Mouse (Mus musculus) spleen, postnatal 4 days (tissue): ENCODE results near the gene Fgfr2.
"Not testable (repeated sequence)": the region's sequence is repeated elsewhere in the genome, so short reads cannot be mapped to it uniquely, and the experiment has no call there.

ENCODE experiments used
- DNase-seq, 2 experiments: peaks; one replicate each; pipeline ENCODE4 v3.0.0; 2022; ENCODE audit warnings: low spot score in 2 of 2

Gene Fgfr2

DNA sequence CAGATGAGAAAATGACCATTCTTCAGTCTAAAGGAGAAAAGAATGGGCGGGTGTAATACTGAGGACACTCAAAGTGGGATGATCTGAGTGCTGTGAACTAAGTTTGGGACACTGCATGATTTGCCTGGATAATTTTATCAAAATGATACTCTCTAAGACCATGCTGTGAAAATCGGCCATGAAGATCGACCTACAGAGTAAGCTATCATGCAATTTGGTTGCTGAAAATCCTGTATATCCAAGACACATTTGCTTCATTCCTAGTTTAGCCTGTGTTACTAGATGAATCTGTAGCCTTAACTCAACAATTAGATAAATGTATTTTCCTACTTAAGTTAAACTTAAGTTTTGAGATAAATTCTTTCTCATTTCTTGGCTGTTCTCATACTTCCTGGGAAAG, 1655.8 kb downstream of the Fgfr2 start:
- DNase-seq: no peak

GRCm38 (mm10) chr7:131465735-131466134, 1657.4 kb downstream of the Fgfr2 start:
- no peak for DNase-seq

DNA sequence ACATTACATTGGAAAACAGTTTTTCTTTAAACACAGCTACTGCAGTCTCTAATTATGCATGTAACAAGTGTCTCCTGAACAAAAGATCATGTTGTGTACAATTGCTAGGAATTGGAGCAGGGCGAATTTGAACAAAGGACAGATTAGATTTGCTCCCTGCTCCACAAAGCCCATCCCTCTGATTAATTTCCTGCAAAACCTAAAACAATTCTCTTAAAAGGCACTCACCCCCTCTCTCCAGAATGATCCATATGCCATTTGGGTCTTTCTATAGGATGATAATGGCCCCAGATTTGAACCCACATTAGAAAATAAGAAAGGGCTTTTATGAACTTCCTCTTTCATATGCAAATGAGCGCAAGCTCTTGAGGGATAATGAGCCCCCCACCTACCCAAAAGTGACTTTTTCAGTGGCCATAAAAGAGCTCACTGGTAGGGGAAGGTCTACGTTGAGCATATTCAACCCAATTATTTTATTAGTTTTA, 1658.0 kb downstream of the Fgfr2 start:
- no peak for DNase-seq

- DNase-seq: no peak
Measured at GRCm38 (mm10) chr7:131456714-131457113, 1666.4 kb downstream of the Fgfr2 start.

- DNase-seq: peak in 1 of 2 experiments; percentile 18
Measured at GRCm38 (mm10) chr7:131437051-131437450, 1686.1 kb downstream of the Fgfr2 start.

DNA sequence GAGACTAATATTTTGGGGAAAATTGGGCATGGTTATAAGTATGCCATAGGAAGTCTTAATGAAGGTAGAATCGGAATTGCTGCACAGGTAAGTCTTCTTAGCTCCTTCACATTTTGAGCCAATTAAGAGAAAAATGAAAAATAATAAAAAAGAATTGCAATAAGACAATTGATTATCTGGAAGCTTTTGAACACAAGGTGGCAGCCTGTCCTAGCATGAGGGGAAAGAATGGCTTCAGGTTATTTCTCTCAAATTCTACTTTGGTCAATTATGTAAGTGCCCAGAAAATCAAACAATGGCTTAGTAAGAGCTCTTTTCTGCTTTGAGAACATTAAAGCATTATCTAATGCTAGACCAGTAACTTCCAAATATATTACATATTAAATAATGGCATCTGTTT, 1688.9 kb downstream of the Fgfr2 start:
- no peak for DNase-seq

GRCm38 (mm10) chr7:131432244-131432643, 1690.9 kb downstream of the Fgfr2 start:
- DNase-seq: no peak

- DNase-seq: no peak
Measured at GRCm38 (mm10) chr7:131427331-131427730, 1695.8 kb downstream of the Fgfr2 start.

- DNase-seq: peak in 1 of 2 experiments; percentile 27
Measured at GRCm38 (mm10) chr7:131424912-131425311, 1698.2 kb downstream of the Fgfr2 start.

- DNase-seq: no peak
Measured at GRCm38 (mm10) chr7:131417605-131418004, 1705.5 kb downstream of the Fgfr2 start.

DNA sequence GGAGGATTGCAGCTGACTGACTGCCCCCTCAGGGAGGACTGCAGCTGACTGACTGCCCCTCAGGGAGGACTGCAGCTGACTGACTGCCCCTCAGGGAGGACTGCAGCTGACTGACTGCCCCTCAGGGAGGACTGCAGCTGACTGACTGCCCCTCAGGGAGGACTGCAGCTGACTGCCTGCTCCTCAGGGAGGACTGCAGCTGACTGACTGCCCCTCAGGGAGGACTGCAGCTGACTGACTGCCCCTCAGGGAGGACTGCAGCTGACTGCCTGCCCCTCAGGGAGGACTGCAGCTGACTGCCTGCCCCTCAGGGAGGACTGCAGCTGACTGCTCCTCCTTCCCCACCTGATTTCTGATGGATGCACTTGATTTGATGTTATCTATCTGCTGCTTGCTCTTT, 1706.4 kb downstream of the Fgfr2 start:
- DNase-seq: not testable (repeated sequence)

GRCm38 (mm10) chr7:131411941-131412270, 1711.2 kb downstream of the Fgfr2 start:
- no peak for DNase-seq

GRCm38 (mm10) chr7:131411221-131411940, 1711.8 kb downstream of the Fgfr2 start:
- DNase-seq: no peak

GRCm38 (mm10) chr7:131410416-131411058, 1712.6 kb downstream of the Fgfr2 start, which contains the start of the genes Ikzf5 and Acadsb:
Ikzf5 (minus strand) TSS chr7:131410521.
Acadsb (plus strand) TSS chr7:131410601.
- peak; percentile 99 to 100 for DNase-seq

DNA sequence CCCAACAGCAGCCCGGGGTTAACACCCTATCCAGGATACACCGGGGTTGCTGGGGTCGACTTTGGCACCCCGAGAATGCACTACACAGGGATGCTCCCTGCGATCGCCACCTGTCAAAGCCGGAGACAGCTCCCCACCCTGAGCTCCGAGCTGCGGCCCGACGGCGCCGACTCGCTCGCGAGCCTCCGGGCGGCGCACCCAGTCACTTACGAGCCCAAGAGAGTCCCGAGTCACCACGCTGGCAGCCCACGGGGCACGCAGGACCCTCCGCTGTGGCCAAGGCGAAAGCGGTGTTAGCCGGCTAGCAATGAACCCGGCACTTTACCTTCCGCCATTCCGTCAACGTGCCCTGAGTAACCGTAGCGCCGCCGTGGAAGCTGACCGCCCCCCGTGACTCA, 1713.2 kb downstream of the Fgfr2 start:
- DNase-seq: no peak

DNA sequence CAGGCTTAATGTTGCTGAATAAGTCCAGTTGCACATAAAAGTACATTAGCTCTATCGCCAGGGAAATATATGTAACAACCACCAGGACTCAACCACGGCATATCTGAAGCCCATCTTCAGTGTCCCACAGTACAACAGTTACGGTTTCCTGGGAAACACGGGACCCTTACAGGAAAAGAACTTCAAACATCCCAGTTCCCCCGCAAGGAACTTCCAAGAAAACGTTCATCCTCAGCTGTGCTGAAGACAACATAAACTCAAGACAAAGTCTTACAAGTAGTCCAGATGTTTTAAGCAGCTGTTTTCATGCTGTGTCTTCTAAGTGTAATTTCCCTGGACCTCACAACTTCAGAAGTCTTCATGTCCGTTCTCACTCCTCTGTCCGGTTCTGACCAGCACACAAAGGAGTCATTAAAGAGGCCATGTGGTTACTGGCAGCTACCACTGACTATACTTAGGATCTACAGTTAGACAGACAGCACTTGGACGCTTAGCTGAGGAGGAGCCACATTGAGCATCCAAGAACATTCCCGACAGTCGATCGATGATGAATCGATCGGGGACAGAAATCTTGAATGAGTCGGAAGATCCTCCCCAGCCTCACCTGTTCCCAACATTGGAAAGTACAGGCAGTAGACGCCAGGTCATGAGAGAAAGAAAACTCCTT, 1713.7 kb downstream of the Fgfr2 start:
- no peak for DNase-seq

GRCm38 (mm10) chr7:131391761-131392160, 1731.4 kb downstream of the Fgfr2 start:
- DNase-seq: not testable (repeated sequence)

- DNase-seq: no peak
Measured at GRCm38 (mm10) chr7:131371880-131372651, 1751.1 kb downstream of the Fgfr2 start.

- DNase-seq: no peak
Measured at GRCm38 (mm10) chr7:131371470-131371860, 1751.7 kb downstream of the Fgfr2 start.

- DNase-seq: peak; percentile 86 to 94
Measured at GRCm38 (mm10) chr7:131370648-131371469, 1752.3 kb downstream of the Fgfr2 start, which contains the start of gene Pstk. Pstk (plus strand) TSS chr7:131371141.

DNA sequence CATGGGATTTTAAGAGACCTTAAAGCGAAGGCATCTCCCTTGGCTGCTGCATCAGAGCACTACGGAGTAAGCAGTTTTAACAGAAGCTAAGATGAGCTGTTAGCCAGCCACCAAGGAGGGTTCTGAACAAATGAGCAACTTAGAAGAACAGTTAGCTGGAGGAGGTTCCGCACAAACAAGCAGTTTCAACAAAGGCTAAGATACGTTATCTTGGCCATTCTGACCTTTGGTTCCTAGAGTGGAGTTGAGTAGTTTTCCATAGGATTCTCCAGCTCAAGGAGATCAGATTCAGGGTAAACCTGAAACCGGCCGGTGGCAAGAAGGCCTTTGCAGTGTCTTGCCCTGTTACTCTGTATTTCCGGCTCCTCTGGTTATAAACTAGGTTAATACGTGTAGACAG, 1759.0 kb downstream of the Fgfr2 start:
- no peak for DNase-seq
